Mouse (Mus musculus) hindbrain, postnatal 0 days (tissue): ENCODE data around the gene Nlgn1. TPM values are rescaled to one million over a fixed set of nuclear protein-coding genes. Genes with fewer than 3 reads are reported as not detected.

ENCODE experiments used
- ATAC-seq: fragments of 200-750 bp; cut with Nextera tagmentation; 2 replicates; pipeline ENCODE4 v1.8.0; 2017; ENCODE audit warnings: mild to moderate bottlenecking, moderate TSS enrichment, moderate library complexity
- DNase-seq: peaks from one replicate; pipeline ENCODE4 v3.0.0-alpha.2; 2015; ENCODE audit warnings: low spot score
- H3K27ac ChIP-seq: fragments of 300-500 bp; sonication (generic); 2 replicates; pipeline ENCODE4 v1.5.1; 2014; ENCODE audit warnings: mild to moderate bottlenecking
- H3K27me3 ChIP-seq: fragments of 300-500 bp; sonication (generic); 2 replicates; pipeline ENCODE4 v1.6.1; 2014; ENCODE audit warnings: low read length, mixed read lengths; ENCODE audit not compliant: insufficient read depth
- H3K36me3 ChIP-seq: fragments of 300-500 bp; sonication (generic); 2 replicates; pipeline ENCODE4 v1.6.1; 2014; ENCODE audit warnings: low read length, mixed read lengths; ENCODE audit not compliant: insufficient read depth
- H3K4me1 ChIP-seq: fragments of 300-500 bp; sonication (generic); 2 replicates; pipeline ENCODE4 v1.6.1; 2014; ENCODE audit warnings: antibody characterized with exemption, low read length, mixed read lengths; ENCODE audit not compliant: insufficient read depth
- H3K4me2 ChIP-seq: fragments of 300-500 bp; sonication (generic); 2 replicates; pipeline ENCODE4 v1.6.1; 2014; ENCODE audit warnings: low read depth, mild to moderate bottlenecking, low read length, moderate library complexity, mixed read lengths
- H3K4me3 ChIP-seq: fragments of 300-500 bp; sonication (generic); 2 replicates; pipeline ENCODE4 v1.5.1; 2014; ENCODE audit warnings: low read length
- H3K9ac ChIP-seq: fragments of 300-500 bp; sonication (generic); replicated peaks from 2 replicates; pipeline ENCODE4 v1.6.1; 2014; ENCODE audit warnings: mild to moderate bottlenecking, low read length, moderate library complexity, mixed read lengths
- H3K9me3 ChIP-seq: fragments of 300-500 bp; sonication (generic); 2 replicates; pipeline ENCODE4 v1.6.1; 2016; ENCODE audit warnings: low read length, mixed read lengths
- CTCF ChIP-seq: IDR thresholded peaks from 2 replicates; pipeline ENCODE4 v1.5.1; 2016; ENCODE audit warnings: antibody characterized with exemption, control low read depth, low read depth
- WGBS: fragments of 180-500 bp; shearing (Covaris S2); extraction: QIAGEN DNeasy Blood & Tissue Kit; methylation state at CpG from one replicate; pipeline ENCODE4 v1.1.7; 2014; 5-methylcytosine and 5-hydroxymethylcytosine counted together
- polyA plus RNA-seq: library from polyadenylated mRNA; unstranded; fragments of >200 nt; fragmentation: Nextera tagmentation; extraction: Ambion mirVana; gene quantifications from 2 replicates; pipeline ENCODE4 v1.2.1, GENCODE M21; 2015
- total RNA-seq: library from RNA; depleted of rRNA; stranded (reverse); fragments of >200 nt; gene quantifications from 2 replicates; pipeline ENCODE4 v1.2.3, GENCODE M21; 2014

Nlgn1 gene
- total and polyA plus RNA-seq, 2 experiments from 2014 or later: 28.4 to 61.5 TPM

GRCm38 (mm10) chr3:26331177-26332061 lies 841 bp downstream of the Nlgn1 start:
- Histone ChIP-seq H3K4me2 (peak overlapping the region; percentile 89), H3K9me3 (no peaks in the 10 kb centered on the region), H3K36me3 (no peaks in the 10 kb centered on the region), H3K4me1 (no peaks in the 10 kb centered on the region), H3K27me3 (no peaks in the 10 kb centered on the region), H3K9ac (peak overlapping the region; percentile 76), H3K27ac (peak overlapping the region; percentile 84), H3K4me3 (peak overlapping the region; percentile 80)
- DNase-seq (peak; percentile 72), ATAC-seq (peak; percentile 84)
- TF ChIP-seq CTCF: peak; percentile 57
- WGBS: under 1% methylated on average over 60 of the region's 60 CpGs

GRCm38 (mm10) chr3:26330863-26331176 lies 1.4 kb downstream of the Nlgn1 start:
- Histone ChIP-seq H3K4me3 (peak overlapping the region; percentile 80), H3K4me2 (peak overlapping the region; percentile 89), H3K9me3 (no peaks in the 10 kb centered on the region), H3K36me3 (no peaks in the 10 kb centered on the region), H3K27ac (peak overlapping the region; percentile 84), H3K9ac (peak overlapping the region; percentile 76), H3K27me3 (no peaks in the 10 kb centered on the region), H3K4me1 (no peaks in the 10 kb centered on the region)
- WGBS: 7% methylated on average over 9 of the region's 9 CpGs
- TF ChIP-seq CTCF: no peak
- no peak for DNase-seq
- ATAC-seq: peak; percentile 29; the same call in 1 of the 2 replicates

- Histone ChIP-seq H3K9ac (0 out of 2 replicates have a peak overlapping the region, but pooled peaks have one; percentile 14), H3K4me1 (no peaks in the 10 kb centered on the region), H3K4me2 (peak overlapping the region; percentile 89), H3K27me3 (no peaks in the 10 kb centered on the region), H3K27ac (no peak overlapping the region), H3K36me3 (no peaks in the 10 kb centered on the region), H3K4me3 (peak overlapping the region; percentile 80), H3K9me3 (no peaks in the 10 kb centered on the region)
- no peak for TF ChIP-seq CTCF
- no peak for DNase-seq
- no peak for ATAC-seq
- WGBS: 53% methylated on average over 4 of the region's 4 CpGs
These were observed 2.2 kb downstream of the Nlgn1 start for GRCm38 (mm10) chr3:26330019-26330418.

DNA sequence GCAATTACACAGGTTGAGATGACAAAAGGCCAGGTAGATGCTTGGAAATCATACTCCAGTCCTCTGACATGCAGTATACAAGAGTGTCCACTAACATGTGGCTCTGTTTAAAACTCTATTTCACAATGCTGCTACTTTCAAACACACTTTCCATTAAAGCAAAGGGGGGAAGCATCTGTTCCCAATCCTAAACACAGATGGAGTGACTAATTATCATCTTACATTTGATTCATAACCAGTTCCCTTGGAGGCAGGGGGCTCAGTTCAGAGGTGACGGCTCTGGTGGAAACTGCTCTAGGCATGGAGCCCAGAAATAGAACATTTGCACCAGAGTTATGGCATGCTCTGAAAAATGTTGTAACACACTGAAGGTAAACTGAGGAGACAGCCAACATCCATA lies 7.8 kb downstream of the Nlgn1 start:
- Histone ChIP-seq H3K27me3 (no peaks in the 10 kb centered on the region), H3K4me3 (no peak overlapping the region), H3K4me2 (no peak overlapping the region), H3K4me1 (no peaks in the 10 kb centered on the region), H3K36me3 (no peaks in the 10 kb centered on the region), H3K9me3 (no peaks in the 10 kb centered on the region), H3K9ac (no peak overlapping the region), H3K27ac (no peak overlapping the region)
- ATAC-seq (no peak), DNase-seq (peak; percentile 8)
- TF ChIP-seq CTCF: no peak
- WGBS: 54% methylated on average over 1 of the region's 1 CpGs

- H3K9ac ChIP-seq: no peak overlapping the region
- no peaks in the 10 kb centered on the region for H3K4me1 ChIP-seq
- no peaks in the 10 kb centered on the region for H3K9me3 ChIP-seq
- no peak for TF ChIP-seq CTCF
- H3K4me3 ChIP-seq: no peak overlapping the region
- WGBS: 62% methylated on average over 2 of the region's 2 CpGs
- H3K27me3 ChIP-seq: no peaks in the 10 kb centered on the region
- no peak overlapping the region for H3K4me2 ChIP-seq
- DNase-seq (no peak), ATAC-seq (no peak)
- H3K36me3 ChIP-seq: no peaks in the 10 kb centered on the region
- no peak overlapping the region for H3K27ac ChIP-seq
These were observed 14.9 kb downstream of the Nlgn1 start for GRCm38 (mm10) chr3:26317397-26317796.

DNA sequence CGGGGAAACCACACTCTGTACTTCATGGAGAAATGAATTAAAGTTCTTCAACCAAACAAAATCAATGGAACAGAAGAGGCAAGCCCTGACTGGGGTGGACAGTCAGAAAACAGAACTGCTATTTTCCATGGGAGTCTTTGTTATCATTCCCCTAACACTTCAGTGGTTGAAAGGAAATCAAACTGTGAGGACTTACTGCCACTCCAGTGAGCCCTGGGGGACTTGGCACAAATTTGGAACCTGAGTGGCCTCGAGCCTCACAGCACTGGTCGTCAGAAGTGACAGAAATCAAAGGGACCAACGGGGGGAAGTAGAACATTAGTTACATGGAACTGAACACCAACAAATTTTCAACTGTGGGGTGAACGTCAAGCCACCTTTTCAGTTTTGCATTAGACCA lies 34.4 kb downstream of the Nlgn1 start:
- ATAC-seq (0 out of 2 replicates have a peak, but pooled peaks have one; percentile 35), DNase-seq (peak; percentile 59)
- no peak overlapping the region for H3K4me3 ChIP-seq
- H3K9ac ChIP-seq: no peak overlapping the region
- no peaks in the 10 kb centered on the region for H3K27me3 ChIP-seq
- H3K4me1 ChIP-seq: no peaks in the 10 kb centered on the region
- H3K27ac ChIP-seq: no peak overlapping the region
- no peaks in the 10 kb centered on the region for H3K36me3 ChIP-seq
- no peak overlapping the region for H3K4me2 ChIP-seq
- no peak for TF ChIP-seq CTCF
- 34% methylated on average over 5 of the region's 5 CpGs for WGBS
- no peaks in the 10 kb centered on the region for H3K9me3 ChIP-seq
